Mouse (Mus musculus): ENCODE results near the gene Mtor.

GRCm38 (mm10) chr4:148533613-148534328 is 85.4 kb downstream of the Mtor start:
- no peak for TF ChIP-seq POLR2A (IDR thresholded peaks at IDR 0.05; ENCODE audit: low read depth, low read length)
- no peak for TF ChIP-seq CTCF (conservative IDR thresholded peaks at IDR 0.05; ENCODE audit: insufficient read depth, insufficient read length, low read depth, low read length)

All from kidney, adult 2 months (tissue).